Mouse (Mus musculus) macrophage (primary cell): Measurements from ENCODE around the gene Htr1d. TPM values are rescaled to one million over a fixed set of nuclear protein-coding genes. Genes with fewer than 3 reads are reported as not detected.
A peak's percentile ranks its signal among the peaks of the same experiment; 100 is the strongest.

Source experiments
- H3K27ac ChIP-seq: fragments of 350-480 bp; formaldehyde crosslinking; 2 replicates; pipeline ENCODE4 v1.9.0; 2021
- H3K36me3 ChIP-seq: fragments of 350-480 bp; formaldehyde crosslinking; 2 replicates; pipeline ENCODE4 v1.9.0; 2021; ENCODE audit errors: inconsistent target
- H3K4me3 ChIP-seq: fragments of 350-480 bp; formaldehyde crosslinking; 2 replicates; pipeline ENCODE4 v1.9.0; 2021; ENCODE audit errors: inconsistent target
- H3K79me2 ChIP-seq: fragments of 350-480 bp; formaldehyde crosslinking; 2 replicates; pipeline ENCODE4 v1.9.0; 2021; ENCODE audit errors: inconsistent target
- WGBS: methylation state at CpG from one replicate; pipeline ENCODE4 v1.1.7; 2026; ENCODE audit warnings: inconsistent platforms; ENCODE audit not compliant: missing documents; 5-methylcytosine and 5-hydroxymethylcytosine counted together
- polyA plus RNA-seq: library from polyadenylated mRNA; stranded (reverse); fragments of 250-400 nt; gene quantifications from 3 replicates; pipeline ENCODE4 v1.2.4, GENCODE M21; 2018; ENCODE audit warnings: inconsistent platforms

The Htr1d gene
- polyA plus RNA-seq, 1 experiment from 2014 or later, result not detected

GRCm38 (mm10) chr4:136431376-136431693 is 8.0 kb downstream of the Htr1d start:
- H3K36me3 ChIP-seq, result no peaks in the 10 kb centered on the region
- WGBS, result 11% methylated on average over 3 of the region's 3 CpGs
- H3K4me3 ChIP-seq, result no peak overlapping the region
- no peak overlapping the region for H3K27ac ChIP-seq
- H3K79me2 ChIP-seq, result no peaks in the 10 kb centered on the region

GRCm38 (mm10) chr4:136434029-136434428 is 10.7 kb downstream of the Htr1d start:
- 87% methylated on average over 4 of the region's 4 CpGs for WGBS
- Histone ChIP-seq H3K4me3 (no peak overlapping the region), H3K27ac (no peak overlapping the region), H3K79me2 (no peaks in the 10 kb centered on the region), H3K36me3 (no peaks in the 10 kb centered on the region)

GRCm38 (mm10) chr4:136439106-136439505 is 15.8 kb downstream of the Htr1d start:
- WGBS, result 89% methylated on average over 4 of the region's 4 CpGs
- Histone ChIP-seq H3K36me3 (no peaks in the 10 kb centered on the region), H3K4me3 (no peak overlapping the region), H3K27ac (no peak overlapping the region), H3K79me2 (no peaks in the 10 kb centered on the region)

GRCm38 (mm10) chr4:136441354-136442043 is 18.2 kb downstream of the Htr1d start:
- no peak overlapping the region for H3K4me3 ChIP-seq
- H3K27ac ChIP-seq, result no peak overlapping the region
- no peaks in the 10 kb centered on the region for H3K79me2 ChIP-seq
- no peaks in the 10 kb centered on the region for H3K36me3 ChIP-seq
- WGBS, result 90% methylated on average over 13 of the region's 15 CpGs

GRCm38 (mm10) chr4:136444561-136444960 is 21.2 kb downstream of the Htr1d start:
- Histone ChIP-seq H3K4me3 (no peak overlapping the region), H3K27ac (no peak overlapping the region), H3K79me2 (no peaks in the 10 kb centered on the region), H3K36me3 (no peaks in the 10 kb centered on the region)
- WGBS, result 87% methylated on average over 4 of the region's 4 CpGs

- Histone ChIP-seq H3K4me3 (no peak overlapping the region), H3K36me3 (no peaks in the 10 kb centered on the region), H3K27ac (no peak overlapping the region), H3K79me2 (no peaks in the 10 kb centered on the region)
- WGBS, result 66% methylated on average over 5 of the region's 5 CpGs
Observed at GRCm38 (mm10) chr4:136449795-136450194, 26.5 kb downstream of the Htr1d start.

- WGBS, result 84% methylated on average over 4 of the region's 4 CpGs
- Histone ChIP-seq H3K4me3 (no peak overlapping the region), H3K36me3 (no peaks in the 10 kb centered on the region), H3K79me2 (no peaks in the 10 kb centered on the region), H3K27ac (no peak overlapping the region)
Observed at GRCm38 (mm10) chr4:136450271-136450670, 26.9 kb downstream of the Htr1d start.

GRCm38 (mm10) chr4:136451564-136451963 is 28.2 kb downstream of the Htr1d start:
- H3K36me3 ChIP-seq, result no peaks in the 10 kb centered on the region
- WGBS, result 49% methylated on average over 6 of the region's 6 CpGs
- no peak overlapping the region for H3K27ac ChIP-seq
- no peaks in the 10 kb centered on the region for H3K79me2 ChIP-seq
- no peak overlapping the region for H3K4me3 ChIP-seq

- no peak overlapping the region for H3K4me3 ChIP-seq
- no peak overlapping the region for H3K27ac ChIP-seq
- no peaks in the 10 kb centered on the region for H3K79me2 ChIP-seq
- no peaks in the 10 kb centered on the region for H3K36me3 ChIP-seq
- 87% methylated on average over 3 of the region's 3 CpGs for WGBS
Observed at GRCm38 (mm10) chr4:136452286-136452685, 29.0 kb downstream of the Htr1d start.

- H3K4me3 ChIP-seq, result no peak overlapping the region
- H3K27ac ChIP-seq, result no peak overlapping the region
- no peaks in the 10 kb centered on the region for H3K79me2 ChIP-seq
- no peaks in the 10 kb centered on the region for H3K36me3 ChIP-seq
- 87% methylated on average over 5 of the region's 5 CpGs for WGBS
Observed at GRCm38 (mm10) chr4:136452792-136453191, 29.5 kb downstream of the Htr1d start.

- WGBS, result 9% methylated on average over 10 of the region's 10 CpGs
- Histone ChIP-seq H3K4me3 (peak overlapping the region; percentile 9; the same call in 1 of the 2 replicates), H3K36me3 (no peaks in the 10 kb centered on the region), H3K27ac (no peak overlapping the region), H3K79me2 (no peaks in the 10 kb centered on the region)
Observed at GRCm38 (mm10) chr4:136454850-136455260, 31.5 kb downstream of the Htr1d start.

- no peak overlapping the region for H3K4me3 ChIP-seq
- no peak overlapping the region for H3K27ac ChIP-seq
- H3K79me2 ChIP-seq, result no peaks in the 10 kb centered on the region
- WGBS, result 94% methylated on average over 6 of the region's 6 CpGs
- H3K36me3 ChIP-seq, result no peaks in the 10 kb centered on the region
Observed at GRCm38 (mm10) chr4:136456516-136457218, 33.3 kb downstream of the Htr1d start.

- Histone ChIP-seq H3K4me3 (no peak overlapping the region), H3K27ac (no peak overlapping the region), H3K36me3 (no peaks in the 10 kb centered on the region), H3K79me2 (no peaks in the 10 kb centered on the region)
- 87% methylated on average over 7 of the region's 7 CpGs for WGBS
Observed at GRCm38 (mm10) chr4:136458276-136458675, 35.0 kb downstream of the Htr1d start.

- H3K4me3 ChIP-seq, result no peak overlapping the region
Observed at GRCm38 (mm10) chr4:136459210-136459609, 35.9 kb downstream of the Htr1d start.

GRCm38 (mm10) chr4:136461206-136461605 is 37.9 kb downstream of the Htr1d start:
- WGBS, result 85% methylated on average over 4 of the region's 4 CpGs
- Histone ChIP-seq H3K27ac (no peak overlapping the region), H3K4me3 (no peak overlapping the region), H3K79me2 (no peaks in the 10 kb centered on the region), H3K36me3 (no peaks in the 10 kb centered on the region)

More at GRCm38 (mm10) chr4:136459210-136459609, 35.9 kb downstream of the Htr1d start:
- Histone ChIP-seq H3K27ac (no peak overlapping the region), H3K36me3 (no peaks in the 10 kb centered on the region), H3K79me2 (no peaks in the 10 kb centered on the region)
- WGBS, result 91% methylated on average over 12 of the region's 12 CpGs
